Mouse (Mus musculus): ENCODE results near the gene Slc38a4.

Slc38a4 gene

DNA sequence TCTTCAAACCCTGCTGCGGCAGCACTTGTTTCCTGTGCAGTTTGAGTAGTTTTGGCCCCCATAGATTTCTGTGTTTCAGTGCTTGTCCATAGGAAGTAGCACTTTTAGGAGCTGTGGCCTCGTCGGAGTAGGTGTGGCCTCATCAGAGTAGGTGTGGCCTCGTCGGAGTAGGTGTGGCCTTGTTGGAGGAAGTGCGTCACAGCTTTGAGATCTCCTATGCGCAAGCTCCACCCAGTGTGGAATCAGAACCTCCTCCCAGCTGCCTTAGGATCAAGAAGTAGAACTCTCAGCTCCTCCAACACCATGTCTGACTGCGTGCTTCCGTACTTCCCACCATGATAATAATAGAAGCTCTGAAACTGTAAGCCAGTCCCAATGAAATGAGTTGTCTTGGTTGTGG is 83.8 kb downstream of the Slc38a4 start:
- DNase-seq (ENCODE audit: low read depth, low spot score), result no peak

DNA sequence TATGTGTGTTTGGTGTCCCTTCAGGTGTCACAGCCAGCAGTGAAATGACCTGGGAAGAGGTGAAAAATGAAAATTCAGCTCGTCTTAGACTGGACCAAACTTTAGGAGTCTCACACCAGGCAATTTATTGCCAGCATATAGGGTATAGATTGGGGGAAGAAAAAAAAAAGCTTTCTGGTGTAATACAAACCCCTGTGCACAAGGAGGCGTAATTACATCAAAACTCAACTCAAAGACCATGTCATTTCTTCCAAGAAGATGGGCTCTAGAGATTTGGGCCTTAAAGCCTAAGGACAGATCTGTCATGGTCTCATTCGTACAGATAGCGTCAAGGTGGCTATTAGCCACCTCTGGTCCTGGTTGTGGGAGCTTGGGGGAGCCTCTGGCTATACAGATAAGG is 86.0 kb downstream of the Slc38a4 start:
- DNase-seq (ENCODE audit: low read depth, low spot score), result no peak

DNA sequence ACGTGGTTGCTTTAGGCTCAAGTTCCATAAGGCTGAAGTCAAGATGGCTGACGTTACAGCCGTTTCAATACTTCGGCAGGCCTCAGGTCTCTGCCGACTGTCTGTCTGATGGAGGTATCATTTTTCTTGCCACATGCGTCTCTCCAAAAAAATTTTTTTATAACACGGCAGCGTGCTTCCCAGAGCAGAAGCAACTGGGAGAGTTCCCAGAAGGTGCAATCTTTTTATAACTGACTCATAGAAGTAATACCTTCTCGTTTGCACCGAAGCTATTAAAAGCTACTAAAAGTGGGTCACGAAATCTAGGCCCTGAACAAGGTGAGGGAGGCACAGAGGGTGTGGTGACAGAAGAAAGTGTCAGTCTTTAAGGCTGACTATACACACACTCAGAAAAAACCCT is 87.0 kb downstream of the Slc38a4 start:
- no peak for DNase-seq (ENCODE audit: low read depth, low spot score)

DNA sequence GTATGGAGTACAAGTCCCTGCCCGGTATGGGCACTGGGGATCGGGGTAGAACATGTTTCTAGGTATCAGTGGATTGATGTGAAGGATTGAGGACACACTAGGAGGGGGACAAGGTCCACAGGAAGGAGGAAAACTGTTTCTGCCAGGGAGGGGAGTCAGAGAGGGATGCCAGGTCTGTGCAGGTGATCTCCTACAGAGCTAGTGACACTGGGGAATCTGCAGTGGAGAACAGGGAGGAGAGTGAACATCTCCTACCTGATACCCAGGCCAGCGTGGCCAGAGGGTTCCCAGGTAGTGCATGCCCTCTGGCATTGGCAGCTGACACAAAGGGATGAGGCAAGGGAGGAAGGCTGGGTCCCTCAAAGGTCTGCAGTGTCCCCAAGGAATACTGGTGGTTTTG is 89.4 kb downstream of the Slc38a4 start:
- no peak for DNase-seq (ENCODE audit: low read depth, low spot score)

DNA sequence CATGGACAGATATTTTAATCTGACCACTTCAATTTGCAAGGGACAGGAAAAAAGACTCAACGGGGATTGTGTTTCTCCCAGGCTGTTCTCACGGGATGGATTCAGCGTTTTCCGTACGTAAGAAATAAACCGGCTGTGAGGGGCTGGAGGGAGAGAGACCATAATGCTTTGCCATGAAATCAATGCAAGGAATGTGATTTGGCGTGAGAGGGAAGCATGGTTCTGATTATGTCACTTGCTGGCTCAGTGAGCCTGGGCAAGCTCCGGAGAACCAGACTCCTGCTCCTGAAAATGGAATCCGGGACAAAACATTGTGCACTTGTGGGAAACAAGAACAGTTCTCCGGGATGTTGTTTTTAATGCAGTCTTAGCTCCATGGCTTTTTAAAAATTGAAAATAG is 92.0 kb downstream of the Slc38a4 start:
- no peak for DNase-seq (ENCODE audit: low read depth, low spot score)

DNA sequence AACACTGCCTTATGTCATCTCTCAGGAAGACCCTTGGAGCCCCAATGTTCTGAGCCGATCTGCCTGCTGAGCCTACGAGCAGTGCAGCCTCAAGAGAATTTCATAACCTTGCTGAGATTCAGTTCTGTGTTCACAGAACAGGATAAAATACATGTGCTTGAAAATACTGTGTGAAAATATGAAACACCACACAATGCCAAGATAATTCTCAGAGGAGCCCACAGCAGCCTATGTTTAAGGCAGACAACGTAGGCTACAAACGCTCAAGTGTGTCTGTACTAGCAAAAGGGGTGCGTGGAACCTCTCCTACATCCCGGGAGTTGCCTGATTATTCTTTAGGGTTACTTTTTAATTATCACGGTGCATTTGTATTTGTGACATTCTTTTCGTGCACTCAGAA is 92.4 kb downstream of the Slc38a4 start:
- no peak for DNase-seq (ENCODE audit: low read depth, low spot score)

DNA sequence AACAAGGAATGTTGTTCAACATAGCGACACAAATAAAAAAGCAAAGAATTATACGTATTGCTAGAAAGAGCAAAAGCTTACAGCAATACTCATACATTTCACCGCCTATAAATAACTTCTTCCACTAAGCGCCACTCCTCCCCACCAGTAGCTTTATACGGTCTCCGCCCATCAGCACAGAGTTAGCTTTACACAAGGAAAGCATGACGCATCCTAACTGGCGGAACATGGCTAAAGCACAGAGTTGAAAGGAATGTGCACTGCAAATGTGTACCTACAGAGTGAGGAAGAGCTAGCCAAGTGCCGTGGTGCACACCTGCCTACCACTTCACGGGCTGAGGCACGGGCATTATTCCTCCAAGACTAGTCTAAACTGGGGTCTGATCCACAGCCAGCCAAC is 95.4 kb downstream of the Slc38a4 start:
- DNase-seq (ENCODE audit: low read depth, low spot score), result no peak

DNA sequence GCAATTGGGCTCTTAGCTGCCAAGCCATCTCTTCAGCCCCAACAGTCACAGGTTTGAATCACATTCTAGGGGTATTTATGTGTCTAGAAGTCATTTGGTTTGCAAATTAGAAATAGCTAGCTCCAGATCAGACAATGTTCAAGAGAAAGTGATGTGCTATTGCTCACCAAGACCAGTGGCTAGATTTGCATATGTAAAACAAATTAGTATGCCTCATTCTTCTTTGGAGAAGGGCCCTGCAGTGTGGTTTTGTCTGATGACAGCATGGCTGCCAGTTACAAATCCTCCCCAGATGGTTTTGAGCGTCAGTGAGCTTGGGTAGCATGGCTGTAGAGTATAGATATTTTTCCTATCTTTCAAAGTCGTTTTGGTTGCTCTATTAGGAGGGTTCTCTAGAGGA is 96.5 kb downstream of the Slc38a4 start:
- no peak for DNase-seq (ENCODE audit: low read depth, low spot score)

DNA sequence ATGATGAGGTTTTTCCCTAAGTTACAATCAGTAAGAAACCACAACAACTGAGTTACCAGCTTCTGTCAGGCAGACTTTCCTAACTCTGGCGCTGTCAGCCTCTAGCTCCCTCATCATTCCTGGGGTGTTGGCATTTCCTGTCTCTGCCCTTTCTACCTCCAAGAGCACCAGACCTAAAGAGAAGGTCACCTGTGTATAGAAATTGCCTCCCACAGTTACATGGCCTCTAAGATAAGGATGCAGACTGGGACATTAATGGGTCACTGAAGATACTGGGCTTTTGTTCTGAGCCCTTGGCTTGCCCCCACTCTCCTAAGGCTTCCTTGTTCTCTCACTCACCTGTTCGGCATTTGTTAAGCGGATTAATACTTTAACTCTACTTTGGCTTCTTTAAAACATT is 99.1 kb downstream of the Slc38a4 start:
- DNase-seq (ENCODE audit: low read depth, low spot score), result no peak

DNA sequence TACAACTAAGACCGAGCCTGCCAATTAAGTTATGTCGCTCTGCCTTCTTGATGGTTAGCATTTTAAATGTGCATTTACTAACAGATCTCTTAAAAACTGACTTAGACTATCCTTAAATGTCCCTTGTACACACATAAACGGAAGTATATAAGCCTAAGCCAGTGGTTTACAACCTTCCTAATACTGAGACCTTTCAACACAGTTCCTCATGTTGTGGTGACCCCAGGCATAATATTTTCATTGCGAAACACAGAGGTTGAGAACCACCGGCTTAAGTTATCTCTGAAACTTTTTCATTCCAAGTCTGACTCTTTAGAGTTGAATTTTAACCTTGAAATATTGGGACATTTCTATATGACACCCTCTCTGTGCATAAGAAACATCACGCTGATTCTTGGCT is 101.4 kb downstream of the Slc38a4 start:
- DNase-seq (ENCODE audit: low read depth, low spot score), result no peak

DNA sequence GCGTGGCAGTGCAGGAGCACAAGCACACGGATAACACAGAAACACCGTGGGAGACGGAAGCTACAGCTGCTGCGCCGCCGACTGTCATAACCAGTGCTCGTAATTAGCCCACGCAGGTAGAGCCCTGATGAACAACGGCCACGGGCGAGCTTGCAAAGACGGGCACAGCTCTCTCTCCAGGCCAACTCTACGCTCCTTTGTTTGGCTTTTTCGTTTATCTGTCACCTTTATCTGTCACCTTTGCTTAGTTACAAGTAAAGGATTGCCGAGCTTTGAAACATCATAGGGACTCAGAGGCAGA is 101.9 kb downstream of the Slc38a4 start:
- no peak for DNase-seq (ENCODE audit: low read depth, low spot score)

DNA sequence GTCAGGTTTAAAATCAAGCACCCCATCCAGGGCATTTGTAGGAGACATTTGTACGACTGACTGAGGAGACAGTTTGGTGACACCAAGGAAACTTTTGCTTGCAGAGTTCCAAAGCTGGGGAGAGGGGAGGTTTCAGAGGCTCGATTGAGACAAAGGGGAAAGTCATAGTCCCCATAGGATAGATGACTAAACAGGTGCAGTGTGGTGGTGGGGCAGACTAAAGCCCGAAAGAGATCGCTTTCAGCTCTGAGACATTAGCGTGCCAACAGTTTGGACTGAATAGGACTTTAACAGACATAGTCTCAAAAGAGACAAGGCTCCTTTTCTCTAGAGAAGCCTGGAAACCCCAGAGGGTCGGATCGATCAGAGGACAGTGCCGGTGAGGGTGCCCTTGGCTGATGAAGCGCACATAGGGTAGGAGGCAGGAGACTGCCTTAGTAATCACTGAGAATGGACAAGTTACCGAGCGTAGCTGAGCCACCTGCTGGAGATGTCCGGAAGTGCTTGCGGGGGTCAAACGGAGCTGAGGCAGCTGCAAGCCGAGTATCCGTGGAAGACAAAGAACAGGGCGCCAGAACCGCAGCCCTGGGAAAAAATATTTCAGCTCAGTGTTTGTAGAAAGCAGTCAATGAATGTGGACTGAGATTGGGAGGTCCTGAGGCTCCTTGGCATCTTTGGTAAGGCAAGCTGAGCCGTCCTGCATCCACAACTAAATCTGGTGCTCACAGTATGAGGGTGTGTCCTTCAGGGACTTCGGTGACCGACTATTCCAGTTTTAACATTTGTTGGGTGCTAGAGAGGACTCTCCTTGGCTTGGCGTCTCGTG is 102.4 kb downstream of the Slc38a4 start:
- DNase-seq (ENCODE audit: low read depth, low spot score), result no peak

DNA sequence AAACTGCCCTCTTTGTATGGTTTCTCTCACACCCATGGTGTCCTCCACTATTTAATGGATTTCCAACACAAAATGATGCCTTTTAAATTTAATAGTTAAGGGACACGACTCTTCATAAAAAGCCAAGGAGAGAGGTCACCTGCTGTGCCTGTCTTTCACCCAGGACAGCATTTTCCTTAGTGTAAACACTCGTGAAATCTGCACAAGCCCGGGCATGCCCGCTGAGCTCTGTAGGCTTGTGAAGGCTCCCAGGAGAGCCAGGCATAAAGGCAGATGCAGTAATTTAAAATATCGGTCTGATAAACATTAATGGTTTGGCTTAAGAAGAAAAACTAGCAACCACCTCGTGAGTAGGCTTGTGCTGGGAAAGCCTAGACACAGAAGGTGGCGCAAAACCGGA is 103.3 kb downstream of the Slc38a4 start:
- DNase-seq (ENCODE audit: low read depth, low spot score), result no peak

DNA sequence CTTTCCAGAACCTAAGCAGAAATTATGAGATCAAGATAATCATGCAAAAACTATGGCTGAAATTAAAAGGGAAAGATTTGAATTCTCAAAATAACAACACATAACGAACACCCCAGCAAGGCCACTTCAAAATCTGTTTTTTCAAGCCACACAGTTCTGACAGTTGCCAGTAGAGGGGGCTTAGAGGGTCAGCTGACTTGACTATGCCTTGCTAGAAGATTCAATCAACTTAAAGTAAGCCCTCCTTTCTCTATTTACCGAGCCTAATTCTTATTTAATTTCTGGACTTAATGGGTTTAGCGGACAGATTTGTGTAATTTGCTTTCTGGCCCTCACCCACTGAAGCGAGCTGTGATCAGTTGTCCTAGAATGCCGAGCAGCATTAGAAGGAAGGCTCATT is 104.0 kb downstream of the Slc38a4 start:
- no peak for DNase-seq (ENCODE audit: low read depth, low spot score)

DNA sequence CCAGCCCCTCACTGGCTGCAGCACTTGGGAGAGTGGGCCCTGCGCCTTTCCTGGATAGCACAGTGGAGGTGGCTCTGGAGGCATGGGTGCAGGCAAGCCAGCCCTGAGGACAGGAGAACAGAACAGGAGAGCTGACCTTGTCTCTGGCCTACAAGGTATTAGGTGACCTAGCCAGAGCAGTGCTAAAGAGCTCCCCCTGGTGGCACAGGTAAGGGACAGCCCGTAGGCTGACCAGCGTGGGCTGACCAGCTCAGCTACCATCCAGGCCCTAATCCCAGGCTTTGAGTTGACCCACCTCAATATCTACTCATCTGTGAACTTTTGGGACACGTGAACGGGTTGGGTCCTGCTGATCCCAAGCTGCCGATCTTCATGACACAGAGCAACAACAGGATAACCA is 107.3 kb downstream of the Slc38a4 start:
- DNase-seq (ENCODE audit: low read depth, low spot score), result no peak
